Comparison of ENCODE assay signal across 19 mouse cellular contexts in genomic region chr4:150094463-150094789, GRCm38 (mm10). TPM values are rescaled to one million over a fixed set of nuclear protein-coding genes. Genes with fewer than 3 reads are reported as not detected.
DNase-seq lines count a peak whose midpoint lies in the region; ATAC-seq and TF ChIP-seq lines count a peak whose summit lies in the region.
"Had no signal": no experiment of that assay in that cellular context is flagged by ENCODE, and none has a peak within 500 bp of the region (broad histone marks: within the 10 kb centered on the region; RNA-seq: fewer than 3 reads in every experiment).

No protein-coding gene starts in this region.

- peak overlapping the region; percentile 22; the same call in 1 of the 2 replicates for H3K4me3 ChIP-seq in hindbrain, embryonic 10.5 days
- H3K4me3 ChIP-seq in hindbrain, postnatal 0 days (ENCODE audit: low read length): no peak overlapping the region
- H3K4me3 ChIP-seq in ES-E14 (ENCODE audit: insufficient read depth in 1 of 2, low read depth in 1 of 2, low read length in 2 of 2, poor library complexity in 1 of 2, severe bottlenecking in 1 of 2): no peak overlapping the region
- 0 out of 2 replicates have a peak overlapping the region, but pooled peaks have one; percentile 11 for H3K4me3 ChIP-seq in embryonic facial prominence, embryonic 10.5 days
- no peak overlapping the region for H3K4me3 ChIP-seq in limb, embryonic 15.5 days
- H3K4me3 ChIP-seq: liver, embryonic 12.5 days; midbrain, embryonic 13.5 days had no signal

- 14% methylated on average over 5 of the region's 5 CpGs for WGBS in hindbrain, embryonic 10.5 days
- WGBS in hindbrain, postnatal 0 days: 37% methylated on average over 5 of the region's 5 CpGs
- 16% methylated on average over 5 of the region's 5 CpGs for WGBS in embryonic facial prominence, embryonic 10.5 days
- WGBS in limb, embryonic 15.5 days: 46% methylated on average over 5 of the region's 5 CpGs

- DNase-seq in hindbrain, embryonic 10.5 days (ENCODE audit: low spot score): peak; percentile 58
- no peak for DNase-seq in hindbrain, postnatal 0 days (ENCODE audit: low spot score)
- no peak for DNase-seq in ES-E14 (ENCODE audit: low read depth, low spot score)
- no peak for DNase-seq in embryonic facial prominence, embryonic 10.5 days (ENCODE audit: low spot score)
- DNase-seq in Muller cell, postnatal 12 days (ENCODE audit: inconsistent ontology term): no peak
- DNase-seq in left cerebral cortex, adult 8-10 months (ENCODE audit: low spot score in 2 of 2): no peak
- DNase-seq in spleen, postnatal 36 days (ENCODE audit: low spot score in 2 of 2): no peak
- DNase-seq: adrenal gland, postnatal 25 days; heart, postnatal 10 days; thymus, adult 2 months had no signal

- no peak for TF ChIP-seq CTCF in hindbrain, postnatal 0 days (IDR thresholded peaks at IDR 0.05; ENCODE audit: low read depth)

- H3K9ac ChIP-seq in hindbrain, postnatal 0 days (replicated peaks; ENCODE audit: low read length): no peak overlapping the region
- H3K9ac ChIP-seq in ES-E14 (ENCODE audit: insufficient read depth, low read depth, low read length, poor library complexity, severe bottlenecking): no peak overlapping the region
- no peak overlapping the region for H3K9ac ChIP-seq in limb, embryonic 15.5 days
- H3K9ac ChIP-seq: liver, embryonic 12.5 days; midbrain, embryonic 13.5 days had no signal

- peaks cover 41% of the 10 kb centered on the region for H3K4me1 ChIP-seq in hindbrain, embryonic 10.5 days (replicated peaks)
- no peaks in the 10 kb centered on the region for H3K4me1 ChIP-seq in hindbrain, postnatal 0 days (ENCODE audit: insufficient read depth, low read length)
- peaks cover 0 to 16% of the 10 kb centered on the region in 2 experiments; a peak in 2 of 4 replicates for H3K4me1 ChIP-seq in ES-E14 (ENCODE audit: control insufficient read depth in 2 of 2, insufficient read depth in 2 of 2, low read length in 2 of 2, poor library complexity in 1 of 2)
- H3K4me1 ChIP-seq in embryonic facial prominence, embryonic 10.5 days: peaks cover 30% of the 10 kb centered on the region
- H3K4me1 ChIP-seq in limb, embryonic 15.5 days: peaks cover 28% of the 10 kb centered on the region

- no peaks in the 10 kb centered on the region for H3K9me3 ChIP-seq in hindbrain, embryonic 10.5 days
- H3K9me3 ChIP-seq in hindbrain, postnatal 0 days (ENCODE audit: low read length): no peaks in the 10 kb centered on the region
- no peaks in the 10 kb centered on the region for H3K9me3 ChIP-seq in ES-E14 (ENCODE audit: control insufficient read depth, insufficient read depth, low read depth, low read length)
- H3K9me3 ChIP-seq in embryonic facial prominence, embryonic 10.5 days: no peaks in the 10 kb centered on the region
- no peaks in the 10 kb centered on the region for H3K9me3 ChIP-seq in limb, embryonic 15.5 days
- H3K9me3 ChIP-seq: G1E; liver, embryonic 12.5 days; midbrain, embryonic 13.5 days had no signal

- no peak for ATAC-seq in hindbrain, postnatal 0 days
- no peak for ATAC-seq in limb, embryonic 15.5 days (ENCODE audit: insufficient number of reproducible peaks, low FRiP score, low TSS enrichment, low read depth)
- ATAC-seq: liver, embryonic 12.5 days; midbrain, embryonic 13.5 days had no signal

- H3K27ac ChIP-seq in hindbrain, embryonic 10.5 days: peak overlapping the region; percentile 84
- H3K27ac ChIP-seq in hindbrain, postnatal 0 days: no peak overlapping the region
- H3K27ac ChIP-seq in ES-E14 (ENCODE audit: insufficient read depth, low read depth, low read length, poor library complexity, severe bottlenecking): peak overlapping the region; percentile 14; the same call in 1 of the 2 replicates
- peak overlapping the region; percentile 52; the same call in 1 of the 2 replicates for H3K27ac ChIP-seq in embryonic facial prominence, embryonic 10.5 days (replicated peaks)
- peak overlapping the region; percentile 38 for H3K27ac ChIP-seq in limb, embryonic 15.5 days
- H3K27ac ChIP-seq: liver, embryonic 12.5 days; midbrain, embryonic 13.5 days had no signal

- H3K27me3 ChIP-seq in hindbrain, embryonic 10.5 days (ENCODE audit: insufficient read depth, poor library complexity, severe bottlenecking): peaks cover 64% of the 10 kb centered on the region
- H3K27me3 ChIP-seq in hindbrain, postnatal 0 days (ENCODE audit: insufficient read depth, low read length): no peaks in the 10 kb centered on the region
- peaks cover 75% of the 10 kb centered on the region for H3K27me3 ChIP-seq in embryonic facial prominence, embryonic 10.5 days (replicated peaks; ENCODE audit: low read depth, poor library complexity, severe bottlenecking)
- peaks cover 2% of the 10 kb centered on the region; the same call in 1 of the 2 replicates for H3K27me3 ChIP-seq in limb, embryonic 15.5 days

- no peak overlapping the region for H3K4me2 ChIP-seq in hindbrain, postnatal 0 days (ENCODE audit: low read depth, low read length)
- H3K4me2 ChIP-seq in limb, embryonic 15.5 days: no peak overlapping the region
- H3K4me2 ChIP-seq: liver, embryonic 12.5 days; midbrain, embryonic 13.5 days had no signal

- in situ Hi-C loops in ES-E14 (cut with MboI; ENCODE audit: low sequenced_read_pairs in 2 of 2, unreplicated experiment in 2 of 2): no loop called here

- no peaks in the 10 kb centered on the region for H3K36me3 ChIP-seq in hindbrain, embryonic 10.5 days
- no peaks in the 10 kb centered on the region for H3K36me3 ChIP-seq in hindbrain, postnatal 0 days (ENCODE audit: insufficient read depth, low read length)
- no peaks in the 10 kb centered on the region for H3K36me3 ChIP-seq in ES-E14 (ENCODE audit: control insufficient read depth, insufficient read depth, low read length, poor library complexity, severe bottlenecking)
- no peaks in the 10 kb centered on the region for H3K36me3 ChIP-seq in embryonic facial prominence, embryonic 10.5 days (replicated peaks)
- no peaks in the 10 kb centered on the region for H3K36me3 ChIP-seq in limb, embryonic 15.5 days
- H3K36me3 ChIP-seq: G1E; liver, embryonic 12.5 days; midbrain, embryonic 13.5 days had no signal

TF ChIP-seq in ES-E14, 5 proteins besides CTCF, POLR2A, EP300 and RAD21:
- TF ChIP-seq HCFC1 (IDR thresholded peaks at IDR 0.05; ENCODE audit: borderline replicate concordance, insufficient read depth, low read length): no peak
- no peak for TF ChIP-seq ZC3H11A (IDR thresholded peaks at IDR 0.05; ENCODE audit: borderline replicate concordance, low read depth, low read length)
- no peak for TF ChIP-seq ZNF384 (IDR thresholded peaks at IDR 0.05; ENCODE audit: low read depth, low read length)
- TF ChIP-seq MAFK (IDR thresholded peaks at IDR 0.05; ENCODE audit: insufficient read depth, low read depth, low read length): no peak
- TF ChIP-seq CHD2 (IDR thresholded peaks at IDR 0.05; ENCODE audit: low read depth, low read length): no peak

RNA-seq across cellular contexts. Expression of gene Gpr157, which starts 7.3 kb away (rescaled TPM):
- 0.59 and 0.81 TPM in 2 replicates for polyA plus RNA-seq in hindbrain, embryonic 10.5 days (2016; fragmentation: Nextera tagmentation; extraction: Ambion mirVana)
- total RNA-seq in hindbrain, postnatal 0 days (2014; rRNA removed): 4.9 and 5.4 TPM in 2 replicates
- 0.52 and 0.74 TPM in 2 replicates for polyA plus RNA-seq in hindbrain, postnatal 0 days (2015; fragmentation: Nextera tagmentation; extraction: Ambion mirVana)
- total RNA-seq in ES-E14 (2012; rRNA removed): 0.58 and 0.71 TPM in 2 replicates
- polyA plus RNA-seq in embryonic facial prominence, embryonic 10.5 days (2016; fragmentation: Nextera tagmentation; extraction: Ambion mirVana): 0.49 and 0.55 TPM in 2 replicates
- polyA plus RNA-seq in limb, embryonic 15.5 days (2015; fragmentation: Nextera tagmentation; extraction: Ambion mirVana): 1.4 and 1.7 TPM in 2 replicates
- total RNA-seq in left cerebral cortex, adult 8-10 months (2022): 1 to 10 TPM; 1.9 to 3.4 (median 2.4) TPM

RNA-seq across cellular contexts. Expression of gene Slc2a5, which starts 24.7 kb away (rescaled TPM):
- polyA plus RNA-seq in hindbrain, embryonic 10.5 days (2016; fragmentation: Nextera tagmentation; extraction: Ambion mirVana): 1.1 and 2.0 TPM in 2 replicates
- total RNA-seq in hindbrain, postnatal 0 days (2014; rRNA removed): 1.5 and 2.9 TPM in 2 replicates
- polyA plus RNA-seq in hindbrain, postnatal 0 days (2015; fragmentation: Nextera tagmentation; extraction: Ambion mirVana): 2.7 and 3.0 TPM in 2 replicates
- total RNA-seq in ES-E14 (2012; rRNA removed): 2.4 and 3.2 TPM in 2 replicates
- polyA plus RNA-seq in embryonic facial prominence, embryonic 10.5 days (2016; fragmentation: Nextera tagmentation; extraction: Ambion mirVana): 1.4 and 1.7 TPM in 2 replicates
- 2.0 and 2.3 TPM in 2 replicates for polyA plus RNA-seq in limb, embryonic 15.5 days (2015; fragmentation: Nextera tagmentation; extraction: Ambion mirVana)
- total RNA-seq in left cerebral cortex, adult 8-10 months (2022): 10 to 100 TPM in 1 of 4 experiments, 1 to 10 TPM in 3; 5.5 to 10.1 (median 8.7) TPM
- total RNA-seq: common myeloid progenitor, adult 5-6 weeks; neutrophil, adult 5-6 weeks had no signal
- polyA plus RNA-seq: C2C12, G1E had no signal

RNA-seq across cellular contexts. Expression of gene Slc2a7, which starts 54.3 kb away (rescaled TPM):
- polyA plus RNA-seq in hindbrain, embryonic 10.5 days (2016; fragmentation: Nextera tagmentation; extraction: Ambion mirVana): not detected in 2 replicates
- not detected in 2 replicates for total RNA-seq in hindbrain, postnatal 0 days (2014; rRNA removed)
- polyA plus RNA-seq in hindbrain, postnatal 0 days (2015; fragmentation: Nextera tagmentation; extraction: Ambion mirVana): not detected in 2 replicates
- 2.5 and 2.6 TPM in 2 replicates for total RNA-seq in ES-E14 (2012; rRNA removed)
- polyA plus RNA-seq in embryonic facial prominence, embryonic 10.5 days (2016; fragmentation: Nextera tagmentation; extraction: Ambion mirVana): not detected in 2 replicates
- polyA plus RNA-seq in limb, embryonic 15.5 days (2015; fragmentation: Nextera tagmentation; extraction: Ambion mirVana): not detected in 2 replicates
- total RNA-seq in left cerebral cortex, adult 8-10 months (2022): not detected
- total RNA-seq: adrenal gland, postnatal 25 days; common myeloid progenitor, adult 5-6 weeks; heart, postnatal 10 days; neutrophil, adult 5-6 weeks had no signal
- polyA plus RNA-seq: C2C12; G1E; gonadal fat pad, adult 2 months; liver, embryonic 12.5 days; midbrain, embryonic 13.5 days; spleen, adult 2 months had no signal

Comparison
In these comparisons a context has a peak if more than half of its experiments do, and no peak if none do; other contexts are left out.
1. H3K4me3 ChIP-seq: peak in hindbrain, embryonic 10.5 days (single experiment) and embryonic facial prominence, embryonic 10.5 days (single experiment); none in hindbrain, postnatal 0 days (single experiment), ES-E14 (0 of 2) and limb, embryonic 15.5 days (single experiment).